Comparison of ENCODE assay signal across 15 mouse cellular contexts in the genomic region with DNA sequence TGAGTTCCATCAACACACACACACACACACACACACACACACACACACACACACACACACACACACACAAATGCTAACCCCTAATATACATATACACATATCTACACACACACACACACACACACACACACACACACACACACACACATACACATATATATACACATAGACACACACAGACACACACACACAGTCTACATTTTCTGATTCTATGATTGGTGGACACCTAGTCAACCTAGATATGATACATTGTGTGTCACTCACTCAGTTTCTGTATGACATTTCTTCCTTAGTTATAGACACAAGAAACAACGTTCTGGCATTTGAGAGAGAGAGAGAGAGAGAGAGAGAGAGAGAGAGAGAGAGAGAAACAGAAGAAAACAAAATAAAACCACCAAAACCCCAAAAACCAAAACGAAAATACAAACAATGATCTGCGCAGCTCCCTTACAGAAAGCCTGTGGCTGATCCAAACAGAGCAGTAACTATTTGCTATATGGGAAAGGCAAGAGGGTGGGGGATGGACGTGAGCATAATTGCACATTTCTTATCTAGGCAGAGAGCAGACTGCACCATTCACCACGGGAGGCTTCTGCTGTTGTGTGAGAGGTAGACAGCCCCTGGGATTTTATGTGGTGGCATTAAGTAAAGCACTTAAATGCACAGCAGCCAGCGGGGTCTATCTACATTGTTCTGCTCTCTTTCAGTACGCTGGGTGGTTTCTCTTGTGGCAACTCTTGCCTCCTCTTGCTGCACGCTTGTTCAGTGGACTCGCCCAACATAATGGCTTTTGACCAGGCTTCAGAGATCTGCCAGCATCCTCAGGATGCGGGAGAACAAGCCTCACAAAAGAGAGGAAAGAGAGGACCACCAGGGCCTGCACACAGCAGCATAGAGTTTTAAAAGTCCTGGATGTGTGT. TPM values are rescaled to one million over a fixed set of nuclear protein-coding genes. Genes with fewer than 3 reads are reported as not detected.
A peak's percentile ranks its signal among the peaks of the same experiment; 100 is the strongest.
DNase-seq lines count a peak whose midpoint lies in the region; ATAC-seq and TF ChIP-seq lines count a peak whose summit lies in the region.
"Had no signal": no experiment of that assay in that cellular context is flagged by ENCODE, and none has a peak within 500 bp of the region (broad histone marks: within the 10 kb centered on the region; RNA-seq: fewer than 3 reads in every experiment).

No protein-coding gene starts in this region.

- no peak overlapping the region for H3K27ac ChIP-seq in forebrain, embryonic 11.5 days (ENCODE audit: low read depth, low read length)
- no peak overlapping the region for H3K27ac ChIP-seq in forebrain, embryonic 10.5 days
- H3K27ac ChIP-seq in hindbrain, embryonic 14.5 days, result peak overlapping the region; percentile 86
- peak overlapping the region; percentile 81 for H3K27ac ChIP-seq in neural tube, embryonic 14.5 days (ENCODE audit: low read depth, low read length)
- H3K27ac ChIP-seq in heart, embryonic 12.5 days (ENCODE audit: poor library complexity, severe bottlenecking), result no peak overlapping the region
- H3K27ac ChIP-seq in cerebellum, adult 2 months (ENCODE audit: insufficient read depth, low read length), result no peak overlapping the region
- H3K27ac ChIP-seq: kidney, embryonic 15.5 days; limb, embryonic 10.5 days had no signal

- ATAC-seq in forebrain, embryonic 11.5 days (replicated peaks; ENCODE audit: low FRiP score), result peak; percentile 69; the same call in 1 of the 2 replicates
- peak; percentile 95 for ATAC-seq in hindbrain, embryonic 14.5 days (ENCODE audit: low FRiP score)
- peak; percentile 96 for ATAC-seq in neural tube, embryonic 14.5 days (ENCODE audit: low read depth)
- no peak for ATAC-seq in heart, embryonic 12.5 days (ENCODE audit: insufficient number of reproducible peaks, low FRiP score)

- H3K4me1 ChIP-seq in forebrain, embryonic 11.5 days (replicated peaks; ENCODE audit: control insufficient read depth, insufficient read depth, low read length), result no peaks in the 10 kb centered on the region
- peaks cover 6% of the 10 kb centered on the region for H3K4me1 ChIP-seq in forebrain, embryonic 10.5 days
- 0 out of 2 replicates have a peak, but pooled peaks cover 10% of the 10 kb centered on the region for H3K4me1 ChIP-seq in hindbrain, embryonic 14.5 days (replicated peaks; ENCODE audit: control insufficient read depth, insufficient read depth, low read length)
- H3K4me1 ChIP-seq in neural tube, embryonic 14.5 days (ENCODE audit: control insufficient read depth, insufficient read depth, low read length), result peaks cover 5% of the 10 kb centered on the region
- H3K4me1 ChIP-seq in heart, embryonic 12.5 days (replicated peaks), result no peaks in the 10 kb centered on the region
- H3K4me1 ChIP-seq in cerebellum, adult 2 months (ENCODE audit: control insufficient read depth, insufficient read depth, low read length), result no peaks in the 10 kb centered on the region
- H3K4me1 ChIP-seq: kidney, embryonic 15.5 days; limb, embryonic 10.5 days had no signal

- no peak for TF ChIP-seq CTCF in brain, embryonic 14.5 days (IDR thresholded peaks at IDR 0.05; ENCODE audit: borderline replicate concordance, extremely low read depth, insufficient read depth, insufficient read length)
- no peak for TF ChIP-seq CTCF in cerebellum, adult 2 months (IDR thresholded peaks at IDR 0.05; ENCODE audit: borderline replicate concordance, insufficient read depth, low read depth, low read length)

- no peaks in the 10 kb centered on the region for H3K36me3 ChIP-seq in forebrain, embryonic 11.5 days (ENCODE audit: control insufficient read depth, insufficient read depth, low read length)
- no peaks in the 10 kb centered on the region for H3K36me3 ChIP-seq in forebrain, embryonic 10.5 days (replicated peaks)
- H3K36me3 ChIP-seq in hindbrain, embryonic 14.5 days (replicated peaks; ENCODE audit: control insufficient read depth, insufficient read depth), result no peaks in the 10 kb centered on the region
- H3K36me3 ChIP-seq in neural tube, embryonic 14.5 days (ENCODE audit: control insufficient read depth, insufficient read depth, low read length), result no peaks in the 10 kb centered on the region
- H3K36me3 ChIP-seq in heart, embryonic 12.5 days, result no peaks in the 10 kb centered on the region
- H3K36me3 ChIP-seq: kidney, embryonic 15.5 days; limb, embryonic 10.5 days had no signal

- no peak for TF ChIP-seq POLR2A in brain, embryonic 14.5 days (IDR thresholded peaks at IDR 0.05; ENCODE audit: borderline replicate concordance, extremely low read depth, insufficient read depth, insufficient read length, poor library complexity, severe bottlenecking)
- no peak for TF ChIP-seq POLR2A in cerebellum, adult 2 months (IDR thresholded peaks at IDR 0.05; ENCODE audit: borderline replicate concordance, insufficient read depth, low read length)

- H3K4me3 ChIP-seq in forebrain, embryonic 11.5 days (ENCODE audit: low read depth, low read length), result no peak overlapping the region
- no peak overlapping the region for H3K4me3 ChIP-seq in forebrain, embryonic 10.5 days
- H3K4me3 ChIP-seq in hindbrain, embryonic 14.5 days (replicated peaks; ENCODE audit: low read length), result no peak overlapping the region
- H3K4me3 ChIP-seq in neural tube, embryonic 14.5 days (ENCODE audit: low read depth, low read length), result no peak overlapping the region
- no peak overlapping the region for H3K4me3 ChIP-seq in heart, embryonic 12.5 days
- no peak overlapping the region for H3K4me3 ChIP-seq in cerebellum, adult 2 months (replicated peaks; ENCODE audit: insufficient read depth, low read depth, low read length)
- H3K4me3 ChIP-seq: kidney, embryonic 15.5 days; limb, embryonic 10.5 days; myocyte had no signal

- H3K4me2 ChIP-seq in forebrain, embryonic 11.5 days (ENCODE audit: low read depth, low read length, severe bottlenecking), result no peak overlapping the region
- peak overlapping the region; percentile 15; the same call in 1 of the 2 replicates for H3K4me2 ChIP-seq in hindbrain, embryonic 14.5 days (replicated peaks)
- H3K4me2 ChIP-seq in neural tube, embryonic 14.5 days (ENCODE audit: low read depth, low read length), result peak overlapping the region; percentile 30
- H3K4me2 ChIP-seq in heart, embryonic 12.5 days, result no peak overlapping the region
- H3K4me2 ChIP-seq: kidney, embryonic 15.5 days; lung, embryonic 14.5 days had no signal

- 54% methylated on average over 10 of the region's 10 CpGs for WGBS in forebrain, embryonic 11.5 days
- WGBS in forebrain, embryonic 10.5 days, result 71% methylated on average over 10 of the region's 10 CpGs
- WGBS in hindbrain, embryonic 14.5 days, result 45% methylated on average over 10 of the region's 10 CpGs
- WGBS in neural tube, embryonic 14.5 days, result 27% methylated on average over 10 of the region's 10 CpGs
- WGBS in heart, embryonic 12.5 days, result 60% methylated on average over 10 of the region's 10 CpGs
- 54% methylated on average over 10 of the region's 10 CpGs for WGBS in cerebellum, adult 2 months

- DNase-seq in forebrain, embryonic 11.5 days (ENCODE audit: low spot score), result no peak
- no peak for DNase-seq in forebrain, embryonic 10.5 days (ENCODE audit: extremely low spot score, low spot score)
- peak; percentile 90 for DNase-seq in brain, embryonic 14.5 days (ENCODE audit: low read depth)
- DNase-seq in hindbrain, embryonic 14.5 days (ENCODE audit: low spot score), result peak; percentile 51
- no peak for DNase-seq in urinary bladder, postnatal 4 days (ENCODE audit: low spot score in 2 of 2)
- DNase-seq in cerebellum, adult 2 months, result no peak
- DNase-seq: cerebellum, adult 18-20 months; gastrocnemius, postnatal 25 days; lung, embryonic 14.5 days; thymus, postnatal 4 days had no signal

- H3K9ac ChIP-seq in forebrain, embryonic 11.5 days (ENCODE audit: low read length), result no peak overlapping the region
- no peak overlapping the region for H3K9ac ChIP-seq in hindbrain, embryonic 14.5 days
- 0 out of 2 replicates have a peak overlapping the region, but pooled peaks have one; percentile 25 for H3K9ac ChIP-seq in neural tube, embryonic 14.5 days (replicated peaks; ENCODE audit: low read depth, low read length)
- H3K9ac ChIP-seq in heart, embryonic 12.5 days, result no peak overlapping the region
- H3K9ac ChIP-seq: kidney, embryonic 15.5 days; lung, embryonic 14.5 days had no signal

- H3K27me3 ChIP-seq in forebrain, embryonic 11.5 days (ENCODE audit: control insufficient read depth, insufficient read depth, low read length), result no peaks in the 10 kb centered on the region
- H3K27me3 ChIP-seq in forebrain, embryonic 10.5 days (ENCODE audit: poor library complexity, severe bottlenecking), result no peaks in the 10 kb centered on the region
- no peaks in the 10 kb centered on the region for H3K27me3 ChIP-seq in hindbrain, embryonic 14.5 days (ENCODE audit: control insufficient read depth, insufficient read depth, low read length)
- no peaks in the 10 kb centered on the region for H3K27me3 ChIP-seq in neural tube, embryonic 14.5 days (ENCODE audit: control insufficient read depth, insufficient read depth, low read length)
- H3K27me3 ChIP-seq in heart, embryonic 12.5 days (replicated peaks), result no peaks in the 10 kb centered on the region
- no peaks in the 10 kb centered on the region for H3K27me3 ChIP-seq in cerebellum, adult 2 months (ENCODE audit: control insufficient read depth, insufficient read depth, low read length)
- H3K27me3 ChIP-seq: kidney, embryonic 15.5 days had no signal

- no peaks in the 10 kb centered on the region for H3K9me3 ChIP-seq in forebrain, embryonic 11.5 days (ENCODE audit: control insufficient read depth, low read length)
- H3K9me3 ChIP-seq in forebrain, embryonic 10.5 days, result no peaks in the 10 kb centered on the region
- no peaks in the 10 kb centered on the region for H3K9me3 ChIP-seq in hindbrain, embryonic 14.5 days (ENCODE audit: control insufficient read depth, low read length)
- H3K9me3 ChIP-seq in neural tube, embryonic 14.5 days (ENCODE audit: control insufficient read depth, low read length), result no peaks in the 10 kb centered on the region
- no peaks in the 10 kb centered on the region for H3K9me3 ChIP-seq in heart, embryonic 12.5 days (replicated peaks)
- H3K9me3 ChIP-seq: kidney, embryonic 15.5 days; limb, embryonic 10.5 days had no signal

RNA-seq across cellular contexts. Expression of a gene that starts 53.8 kb away (rescaled TPM):
- polyA plus RNA-seq in forebrain, embryonic 11.5 days (2014; fragmentation: Nextera tagmentation; extraction: Ambion mirVana), result 12.1 TPM in 2 replicates
- 2.0 and 2.8 TPM in 2 replicates for polyA plus RNA-seq in forebrain, embryonic 10.5 days (2016; fragmentation: Nextera tagmentation; extraction: Ambion mirVana)
- 121 and 146 TPM in 2 replicates for polyA plus RNA-seq in brain, embryonic 14.5 days (2012; rRNA removed)
- 63.2 and 63.4 TPM in 2 replicates for polyA plus RNA-seq in hindbrain, embryonic 14.5 days (2014; fragmentation: Nextera tagmentation; extraction: Ambion mirVana)
- polyA plus RNA-seq in neural tube, embryonic 14.5 days (2014; fragmentation: Nextera tagmentation; extraction: Ambion mirVana), result 71.6 and 86.2 TPM in 2 replicates
- 1.3 and 2.5 TPM in 2 replicates for polyA plus RNA-seq in heart, embryonic 12.5 days (2016; fragmentation: Nextera tagmentation; extraction: Ambion mirVana)
- 144 and 165 TPM in 2 replicates for polyA plus RNA-seq in cerebellum, adult 2 months (2012; rRNA removed)
- polyA plus RNA-seq: myocyte had no signal

Comparison
In these comparisons a context has a peak if more than half of its experiments do, and no peak if none do; other contexts are left out.
1. DNase-seq: peak in brain, embryonic 14.5 days (single experiment) and hindbrain, embryonic 14.5 days (single experiment); none in forebrain, embryonic 11.5 days (single experiment), forebrain, embryonic 10.5 days (single experiment), urinary bladder, postnatal 4 days (0 of 2) and cerebellum, adult 2 months (0 of 2).
2. H3K27ac ChIP-seq: peak in hindbrain, embryonic 14.5 days (single experiment) and neural tube, embryonic 14.5 days (single experiment); none in forebrain, embryonic 11.5 days (single experiment), forebrain, embryonic 10.5 days (single experiment), heart, embryonic 12.5 days (single experiment) and cerebellum, adult 2 months (single experiment).
3. H3K4me2 ChIP-seq: peak in hindbrain, embryonic 14.5 days (single experiment) and neural tube, embryonic 14.5 days (single experiment); none in forebrain, embryonic 11.5 days (single experiment) and heart, embryonic 12.5 days (single experiment).